Mouse (Mus musculus) testis, adult 2 months (tissue): ENCODE data around the gene Gm17334. TPM values are rescaled to one million over a fixed set of nuclear protein-coding genes. Genes with fewer than 3 reads are reported as not detected.

Experiments
- H3K27ac ChIP-seq: fragments of 200-500 bp; 2 replicates; pipeline ENCODE4 v1.5.1; 2012; ENCODE audit warnings: low read depth, low read length; ENCODE audit not compliant: control insufficient read depth, insufficient read depth
- H3K27me3 ChIP-seq: fragments of 200-500 bp; 2 replicates; pipeline ENCODE4 v1.6.1; 2012; ENCODE audit warnings: mild to moderate bottlenecking, low read length, moderate library complexity; ENCODE audit not compliant: control insufficient read depth, insufficient read depth
- H3K36me3 ChIP-seq: fragments of 200-500 bp; 2 replicates; pipeline ENCODE4 v1.6.1; 2012; ENCODE audit warnings: mild to moderate bottlenecking, low read length; ENCODE audit not compliant: control insufficient read depth, insufficient read depth
- H3K4me1 ChIP-seq: fragments of 200-500 bp; 2 replicates; pipeline ENCODE4 v1.6.1; 2012; ENCODE audit warnings: low read length; ENCODE audit not compliant: control insufficient read depth, insufficient read depth
- H3K4me3 ChIP-seq: fragments of 200-500 bp; 2 replicates; pipeline ENCODE4 v1.5.1; 2012; ENCODE audit warnings: low read depth, mild to moderate bottlenecking, low read length, moderate library complexity, mixed read lengths; ENCODE audit not compliant: control insufficient read depth
- CTCF ChIP-seq: fragments of 200-500 bp; IDR thresholded peaks from 2 replicates; pipeline ENCODE4 v1.5.1; 2012; ENCODE audit warnings: low read depth, mild to moderate bottlenecking, inconsistent platforms, low read length, moderate library complexity; ENCODE audit not compliant: control insufficient read depth, insufficient read depth, insufficient replicate concordance
- POLR2A ChIP-seq: fragments of 200-500 bp; IDR thresholded peaks from 2 replicates; pipeline ENCODE4 v1.6.1; 2012; ENCODE audit warnings: low read depth, mild to moderate bottlenecking, inconsistent platforms, low read length, moderate library complexity; ENCODE audit not compliant: control insufficient read depth
- polyA plus RNA-seq: library from polyadenylated mRNA; depleted of rRNA; stranded (reverse); fragments of >200 nt; gene quantifications from 2 replicates; pipeline ENCODE4 v1.2.3, GENCODE M21; 2012

The Gm17334 gene
- polyA plus RNA-seq, 1 experiment, result not detected

GRCm38 (mm10) chr11:53813001-53813868 lies 40.2 kb upstream of the Gm17334 start:
- H3K36me3 ChIP-seq, result no peaks in the 10 kb centered on the region
- H3K4me1 ChIP-seq, result no peaks in the 10 kb centered on the region
- TF ChIP-seq CTCF (no peak), POLR2A (no peak)
- no peak overlapping the region for H3K4me3 ChIP-seq
- H3K27ac ChIP-seq, result no peak overlapping the region
- no peaks in the 10 kb centered on the region for H3K27me3 ChIP-seq

GRCm38 (mm10) chr11:53811312-53811711 lies 38.3 kb upstream of the Gm17334 start:
- no peaks in the 10 kb centered on the region for H3K27me3 ChIP-seq
- H3K4me3 ChIP-seq, result no peak overlapping the region
- no peak overlapping the region for H3K27ac ChIP-seq
- no peaks in the 10 kb centered on the region for H3K4me1 ChIP-seq
- H3K36me3 ChIP-seq, result no peaks in the 10 kb centered on the region
- TF ChIP-seq CTCF (no peak), POLR2A (no peak)

- TF ChIP-seq POLR2A (no peak), CTCF (no peak)
- Histone ChIP-seq H3K4me1 (peaks cover 2% of the 10 kb centered on the region; the same call in 1 of the 2 replicates), H3K36me3 (no peaks in the 10 kb centered on the region), H3K4me3 (no peak overlapping the region), H3K27ac (no peak overlapping the region), H3K27me3 (no peaks in the 10 kb centered on the region)
Observed at GRCm38 (mm10) chr11:53810749-53811148, 37.8 kb upstream of the Gm17334 start.

- Histone ChIP-seq H3K27me3 (no peaks in the 10 kb centered on the region), H3K27ac (no peak overlapping the region), H3K36me3 (no peaks in the 10 kb centered on the region), H3K4me1 (peaks cover 4% of the 10 kb centered on the region; the same call in 1 of the 2 replicates), H3K4me3 (no peak overlapping the region)
- TF ChIP-seq CTCF (no peak), POLR2A (no peak)
Observed at GRCm38 (mm10) chr11:53810156-53810555, 37.2 kb upstream of the Gm17334 start.

- peaks cover 4% of the 10 kb centered on the region; the same call in 1 of the 2 replicates for H3K4me1 ChIP-seq
- no peak for TF ChIP-seq CTCF
- no peak for TF ChIP-seq POLR2A
- no peak overlapping the region for H3K4me3 ChIP-seq
- no peak overlapping the region for H3K27ac ChIP-seq
- no peaks in the 10 kb centered on the region for H3K27me3 ChIP-seq
- H3K36me3 ChIP-seq, result no peaks in the 10 kb centered on the region
Observed at GRCm38 (mm10) chr11:53809354-53809753, 36.4 kb upstream of the Gm17334 start.

- TF ChIP-seq CTCF (no peak), POLR2A (no peak)
Observed at GRCm38 (mm10) chr11:53805786-53806185, 32.8 kb upstream of the Gm17334 start.

GRCm38 (mm10) chr11:53804569-53805344 lies 31.8 kb upstream of the Gm17334 start:
- TF ChIP-seq CTCF, result no peak
- no peak for TF ChIP-seq POLR2A
- Histone ChIP-seq H3K36me3 (no peaks in the 10 kb centered on the region), H3K4me1 (peaks cover 4% of the 10 kb centered on the region; the same call in 1 of the 2 replicates), H3K4me3 (no peak overlapping the region), H3K27me3 (no peaks in the 10 kb centered on the region), H3K27ac (no peak overlapping the region)

More at GRCm38 (mm10) chr11:53805786-53806185, 32.8 kb upstream of the Gm17334 start:
- Histone ChIP-seq H3K27me3 (no peaks in the 10 kb centered on the region), H3K36me3 (no peaks in the 10 kb centered on the region), H3K4me3 (no peak overlapping the region), H3K4me1 (peaks cover 4% of the 10 kb centered on the region; the same call in 1 of the 2 replicates), H3K27ac (no peak overlapping the region)
